Mouse (Mus musculus) kidney, embryonic 15.5 days (tissue): Measurements from ENCODE around the gene Cdc42ep5. TPM values are rescaled to one million over a fixed set of nuclear protein-coding genes. Genes with fewer than 3 reads are reported as not detected.

Experiments
- ATAC-seq: fragments of 200-750 bp; cut with Nextera tagmentation; replicated peaks from 2 replicates; pipeline ENCODE4 v1.8.0; 2017; ENCODE audit warnings: moderate TSS enrichment; ENCODE audit not compliant: low FRiP score
- H3K27ac ChIP-seq: fragments of 300-500 bp; sonication (generic); 2 replicates; pipeline ENCODE4 v1.5.1; 2015; ENCODE audit warnings: mild to moderate bottlenecking, inconsistent platforms
- H3K27me3 ChIP-seq: fragments of 300-500 bp; sonication (generic); 2 replicates; pipeline ENCODE4 v1.6.1; 2015; ENCODE audit warnings: inconsistent platforms
- H3K36me3 ChIP-seq: fragments of 300-500 bp; sonication (generic); 2 replicates; pipeline ENCODE4 v1.6.1; 2015; ENCODE audit warnings: inconsistent platforms
- H3K4me1 ChIP-seq: fragments of 300-500 bp; sonication (generic); 2 replicates; pipeline ENCODE4 v1.6.1; 2015; ENCODE audit warnings: inconsistent platforms
- H3K4me2 ChIP-seq: fragments of 300-500 bp; sonication (generic); 2 replicates; pipeline ENCODE4 v1.6.1; 2015; ENCODE audit warnings: moderate library complexity, mild to moderate bottlenecking, inconsistent platforms
- H3K4me3 ChIP-seq: fragments of 300-500 bp; sonication (generic); replicated peaks from 2 replicates; pipeline ENCODE4 v1.5.1; 2015; ENCODE audit warnings: mild to moderate bottlenecking, inconsistent platforms
- H3K9ac ChIP-seq: fragments of 300-500 bp; sonication (generic); 2 replicates; pipeline ENCODE4 v1.6.1; 2015; ENCODE audit warnings: mild to moderate bottlenecking, inconsistent platforms
- H3K9me3 ChIP-seq: fragments of 300-500 bp; sonication (generic); replicated peaks from 2 replicates; pipeline ENCODE4 v1.6.1; 2016; ENCODE audit warnings: inconsistent platforms
- WGBS: fragments of 180-500 bp; shearing (Covaris S2); methylation state at CpG from one replicate; pipeline ENCODE4 v1.1.7; 2015; ENCODE audit warnings: mixed read lengths; 5-methylcytosine and 5-hydroxymethylcytosine counted together
- polyA plus RNA-seq: library from polyadenylated mRNA; unstranded; fragments of >200 nt; fragmentation: Nextera tagmentation; extraction: Ambion mirVana; gene quantifications from 2 replicates; pipeline ENCODE4 v1.2.1, GENCODE M21; 2015

The Cdc42ep5 gene
- polyA plus RNA-seq, 1 experiment from 2014 or later: 34.7 TPM

DNA sequence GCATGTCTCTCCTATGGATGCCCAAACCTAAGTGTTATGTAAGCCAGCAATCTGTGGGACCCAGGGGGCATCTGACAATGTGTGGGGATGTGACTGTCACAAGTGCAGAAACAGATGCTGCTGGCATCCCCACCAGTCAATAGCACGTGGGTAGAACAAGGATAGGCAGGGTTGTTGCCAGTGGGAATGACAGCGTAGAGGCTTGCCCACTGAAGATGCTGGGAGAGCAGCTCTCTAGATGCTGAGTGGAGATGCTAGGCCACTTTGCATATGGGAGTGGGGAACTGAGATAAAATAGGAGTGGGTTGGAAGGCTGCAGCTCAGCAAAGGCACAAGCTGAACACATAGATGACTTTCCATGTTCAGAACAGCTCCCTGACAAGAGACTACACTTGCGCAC lies 32.1 kb downstream of the Cdc42ep5 start:
- Histone ChIP-seq H3K9ac (no peak overlapping the region), H3K27ac (no peak overlapping the region), H3K27me3 (no peaks in the 10 kb centered on the region), H3K9me3 (no peaks in the 10 kb centered on the region), H3K36me3 (no peaks in the 10 kb centered on the region), H3K4me1 (peaks cover 19% of the 10 kb centered on the region), H3K4me2 (no peak overlapping the region), H3K4me3 (no peak overlapping the region)
- no peak for ATAC-seq
- 93% methylated on average over 3 of the region's 3 CpGs for WGBS

DNA sequence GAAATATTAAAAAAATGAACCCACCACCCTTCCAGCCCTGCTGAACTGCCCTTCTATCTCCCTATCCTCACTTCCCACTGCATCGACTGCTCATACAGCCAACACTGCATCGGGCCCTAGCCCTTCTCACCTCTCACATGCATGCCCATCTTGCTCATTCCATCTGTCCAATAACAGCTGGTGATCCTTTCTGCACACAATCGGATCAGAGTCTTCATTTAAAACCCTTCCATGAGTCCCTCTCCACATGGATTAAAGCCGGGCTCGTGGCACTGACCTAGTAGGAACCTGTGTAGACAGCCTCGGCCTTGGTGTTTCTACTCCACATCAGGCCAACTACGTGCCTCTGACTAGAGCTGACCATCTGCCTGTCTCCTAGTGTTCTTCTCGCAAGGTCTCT lies 32.7 kb downstream of the Cdc42ep5 start:
- H3K27me3 ChIP-seq: no peaks in the 10 kb centered on the region
- H3K36me3 ChIP-seq: no peaks in the 10 kb centered on the region
- no peak overlapping the region for H3K4me2 ChIP-seq
- H3K9ac ChIP-seq: no peak overlapping the region
- 87% methylated on average over 8 of the region's 8 CpGs for WGBS
- peaks cover 18% of the 10 kb centered on the region for H3K4me1 ChIP-seq
- H3K9me3 ChIP-seq: no peaks in the 10 kb centered on the region
- H3K27ac ChIP-seq: no peak overlapping the region
- no peak overlapping the region for H3K4me3 ChIP-seq
- no peak for ATAC-seq

DNA sequence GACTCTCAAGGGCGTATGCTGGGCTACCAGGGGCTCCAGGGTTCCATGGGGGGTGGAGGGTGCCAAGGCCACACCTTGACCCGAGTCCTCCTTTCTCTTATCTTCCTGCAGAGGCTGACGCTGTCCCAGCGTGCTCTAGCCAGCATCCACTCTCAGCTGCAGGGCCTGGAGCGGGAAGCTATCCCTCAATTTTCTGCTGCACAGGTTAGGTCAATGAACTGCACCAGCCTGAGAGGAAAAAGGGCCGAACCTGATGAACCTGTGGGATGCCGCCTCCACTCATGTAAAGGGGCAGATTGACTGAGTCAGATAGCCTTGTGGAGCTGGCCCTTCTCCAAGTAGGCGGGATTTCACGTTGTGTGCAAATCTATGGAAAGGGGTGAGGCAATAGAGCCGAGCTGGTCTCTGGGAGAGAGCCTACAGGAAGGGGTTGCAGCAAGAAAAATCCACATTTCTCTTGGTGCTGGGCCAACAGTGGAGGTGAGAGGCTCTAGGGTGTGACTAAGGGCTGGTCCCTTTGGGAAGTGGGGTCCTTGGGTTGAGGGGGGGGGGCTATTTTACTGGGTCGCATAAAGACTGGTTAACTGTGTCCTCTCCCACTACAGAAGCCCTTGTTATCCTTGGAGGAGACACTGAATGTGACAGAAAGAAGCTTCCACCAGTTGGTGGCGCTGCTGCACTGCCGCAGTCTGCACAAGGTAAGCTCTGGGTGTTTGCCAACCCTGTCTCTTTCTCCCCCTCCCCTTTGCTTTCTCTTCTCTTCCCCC lies 33.8 kb downstream of the Cdc42ep5 start:
- Histone ChIP-seq H3K9me3 (no peaks in the 10 kb centered on the region), H3K27me3 (no peaks in the 10 kb centered on the region), H3K36me3 (no peaks in the 10 kb centered on the region), H3K4me3 (no peak overlapping the region), H3K4me2 (no peak overlapping the region), H3K9ac (no peak overlapping the region), H3K27ac (no peak overlapping the region), H3K4me1 (peaks cover 17% of the 10 kb centered on the region)
- WGBS: 39% methylated on average over 13 of the region's 13 CpGs
- ATAC-seq: peak; percentile 63

DNA sequence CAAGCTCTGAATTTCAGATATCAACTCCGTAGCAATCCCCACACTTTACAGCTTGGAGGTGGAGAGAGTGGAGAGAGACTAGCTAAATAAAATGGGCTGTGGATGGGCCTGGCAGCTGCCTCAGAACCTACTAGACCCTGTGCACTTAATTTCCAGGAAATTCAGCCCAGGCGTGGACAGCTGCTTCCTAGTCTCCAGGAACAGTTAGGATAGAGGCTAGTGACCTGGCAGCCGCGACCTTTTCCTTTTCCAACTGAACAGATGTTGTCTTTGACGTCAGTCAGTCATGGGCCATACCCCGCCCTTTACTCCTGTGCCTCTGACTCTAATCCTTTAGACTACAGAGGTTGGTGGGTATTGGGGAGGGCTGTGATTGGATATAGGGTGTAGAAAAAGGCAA lies 35.8 kb downstream of the Cdc42ep5 start:
- H3K4me1 ChIP-seq: peaks cover 18% of the 10 kb centered on the region
- no peaks in the 10 kb centered on the region for H3K9me3 ChIP-seq
- H3K27ac ChIP-seq: no peak overlapping the region
- H3K9ac ChIP-seq: no peak overlapping the region
- H3K4me2 ChIP-seq: no peak overlapping the region
- no peaks in the 10 kb centered on the region for H3K36me3 ChIP-seq
- H3K4me3 ChIP-seq: no peak overlapping the region
- no peak for ATAC-seq
- WGBS: 54% methylated on average over 6 of the region's 6 CpGs
- H3K27me3 ChIP-seq: 0 out of 2 replicates have a peak, but pooled peaks cover 3% of the 10 kb centered on the region

DNA sequence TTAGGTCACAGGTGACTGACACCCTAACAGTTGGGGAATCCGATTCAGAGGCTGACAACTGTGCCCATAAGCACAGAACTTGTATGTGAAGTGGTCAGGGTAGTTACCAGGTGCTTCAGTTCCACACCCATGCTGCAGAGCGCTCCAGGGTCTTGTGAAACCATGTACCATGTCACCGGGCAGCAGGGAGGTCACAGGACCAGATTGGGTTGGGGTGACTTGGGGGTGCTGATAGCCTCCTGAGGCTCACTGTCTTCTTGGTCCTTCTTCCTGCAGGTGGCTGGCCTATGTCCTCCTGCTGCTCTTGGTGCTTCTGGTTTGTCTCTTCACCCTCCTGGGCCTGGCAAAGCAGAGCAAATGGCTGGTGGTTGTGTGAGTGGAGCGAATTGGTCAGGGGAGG lies 36.8 kb downstream of the Cdc42ep5 start:
- Histone ChIP-seq H3K27me3 (0 out of 2 replicates have a peak, but pooled peaks cover 3% of the 10 kb centered on the region), H3K9me3 (no peaks in the 10 kb centered on the region), H3K27ac (no peak overlapping the region), H3K36me3 (no peaks in the 10 kb centered on the region), H3K9ac (no peak overlapping the region), H3K4me3 (no peak overlapping the region), H3K4me2 (no peak overlapping the region), H3K4me1 (peaks cover 18% of the 10 kb centered on the region)
- WGBS: 79% methylated on average over 4 of the region's 4 CpGs
- ATAC-seq: no peak

DNA sequence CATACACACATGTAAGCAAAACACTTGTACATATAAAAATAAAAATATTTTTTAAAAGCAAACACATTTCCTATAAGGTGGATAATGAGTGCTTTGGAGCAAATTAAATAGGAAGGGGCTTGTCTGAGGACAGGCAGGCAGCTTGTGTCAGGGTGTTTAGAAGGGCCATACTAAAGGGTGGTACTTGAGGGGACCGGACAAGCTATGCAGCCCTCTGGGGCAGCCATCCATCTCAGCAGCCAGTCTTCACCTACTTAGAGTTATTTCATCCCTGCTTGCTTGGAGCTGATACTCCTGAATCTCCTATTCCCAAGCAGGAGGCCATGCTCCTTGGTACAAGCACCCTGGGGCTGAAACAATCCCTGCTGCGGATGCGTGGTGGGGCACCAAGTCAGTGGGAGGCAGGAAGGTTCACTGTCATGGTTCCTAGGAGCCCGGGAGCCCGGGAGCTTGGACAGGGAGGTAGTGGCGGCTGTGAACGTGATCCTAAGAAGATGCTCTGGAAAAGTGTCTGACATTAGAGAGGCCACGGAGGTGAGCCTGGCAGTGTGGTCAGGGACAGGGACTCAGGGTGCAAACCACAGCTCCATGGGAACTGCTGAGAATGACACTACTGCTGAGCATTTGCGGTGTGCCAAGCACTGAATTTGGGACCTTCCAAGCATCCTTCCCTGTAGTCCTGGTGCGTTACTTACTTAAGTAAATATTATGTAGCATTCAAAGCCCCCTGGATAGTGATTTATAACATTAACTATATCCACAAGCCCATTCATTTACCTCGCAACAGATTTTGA lies 37.5 kb downstream of the Cdc42ep5 start:
- no peak for ATAC-seq
- Histone ChIP-seq H3K27ac (no peak overlapping the region), H3K36me3 (no peaks in the 10 kb centered on the region), H3K4me2 (no peak overlapping the region), H3K9ac (no peak overlapping the region), H3K4me3 (no peak overlapping the region), H3K27me3 (peaks cover 3% of the 10 kb centered on the region; the same call in 1 of the 2 replicates), H3K9me3 (no peaks in the 10 kb centered on the region), H3K4me1 (peaks cover 18% of the 10 kb centered on the region)
- 86% methylated on average over 11 of the region's 11 CpGs for WGBS

DNA sequence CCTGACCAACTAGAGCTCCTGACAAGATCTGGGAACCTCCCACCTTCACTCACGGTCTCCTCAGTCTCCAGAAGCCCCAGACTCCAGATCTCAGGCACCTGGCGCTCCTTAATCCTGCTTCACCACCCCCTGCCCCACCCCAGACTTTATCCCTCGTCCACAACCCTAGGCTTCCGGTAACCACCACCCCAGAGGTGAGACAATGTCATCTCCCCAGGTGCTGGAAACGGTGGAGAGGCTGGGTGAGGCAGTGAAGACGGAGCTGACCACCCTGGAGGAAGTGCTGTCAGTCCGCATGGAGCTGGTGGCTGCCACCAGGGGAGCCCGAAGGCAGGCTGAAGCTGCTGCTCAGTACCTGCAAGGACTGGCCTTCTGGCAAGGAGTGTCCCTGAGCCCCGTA lies 39.4 kb downstream of the Cdc42ep5 start:
- H3K4me3 ChIP-seq: no peak overlapping the region
- no peaks in the 10 kb centered on the region for H3K36me3 ChIP-seq
- H3K27me3 ChIP-seq: peaks cover 17% of the 10 kb centered on the region
- no peaks in the 10 kb centered on the region for H3K9me3 ChIP-seq
- ATAC-seq: no peak
- peaks cover 13% of the 10 kb centered on the region for H3K4me1 ChIP-seq
- 32% methylated on average over 9 of the region's 9 CpGs for WGBS
- H3K27ac ChIP-seq: no peak overlapping the region
- H3K9ac ChIP-seq: no peak overlapping the region
- H3K4me2 ChIP-seq: no peak overlapping the region

DNA sequence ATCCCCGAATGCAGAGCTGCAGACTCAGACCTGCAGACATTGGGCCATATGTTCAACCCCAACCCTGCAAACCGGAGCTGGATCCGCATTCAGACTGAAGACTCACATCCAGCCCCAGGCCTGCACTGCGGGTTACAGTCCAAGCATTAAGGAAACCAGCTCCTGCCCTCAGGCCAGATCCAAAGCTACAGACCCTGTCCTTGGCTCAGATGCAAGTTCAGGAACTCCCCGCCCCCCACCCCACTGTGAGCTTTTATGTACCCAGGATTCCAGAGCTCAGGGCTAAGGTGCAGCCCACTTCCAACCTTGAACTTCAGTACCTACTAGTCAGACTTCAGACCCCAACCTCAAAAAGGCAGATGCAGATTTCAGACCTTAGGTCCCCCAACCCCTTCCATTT lies 39.8 kb downstream of the Cdc42ep5 start:
- Histone ChIP-seq H3K36me3 (no peaks in the 10 kb centered on the region), H3K27ac (no peak overlapping the region), H3K9me3 (no peaks in the 10 kb centered on the region), H3K9ac (no peak overlapping the region), H3K4me2 (peak overlapping the region; percentile 41; the same call in 1 of the 2 replicates), H3K27me3 (peaks cover 22% of the 10 kb centered on the region), H3K4me1 (peaks cover 15% of the 10 kb centered on the region), H3K4me3 (no peak overlapping the region)
- no peak for ATAC-seq
- 18% methylated on average over 5 of the region's 5 CpGs for WGBS

DNA sequence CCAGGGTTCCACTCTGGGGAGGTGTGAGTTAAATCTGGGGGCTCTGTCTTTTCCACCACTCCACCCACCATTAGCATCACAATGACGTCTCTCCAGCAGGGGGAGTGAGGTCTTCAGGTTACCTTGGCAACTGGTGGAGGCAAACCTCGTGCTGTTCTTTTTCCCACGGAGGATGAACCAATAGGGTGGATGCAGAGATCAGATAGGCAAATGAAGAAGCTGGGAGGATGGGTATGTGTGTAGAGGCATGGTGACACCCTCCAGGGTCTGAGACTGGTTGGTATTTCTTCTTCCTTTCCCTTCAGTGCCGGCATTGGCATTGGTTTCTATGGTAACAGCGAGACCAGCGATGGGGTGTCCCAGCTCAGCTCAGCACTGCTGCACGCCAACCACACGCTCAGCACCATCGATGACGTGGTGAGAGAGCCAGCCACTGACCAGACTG lies 40.3 kb downstream of the Cdc42ep5 start:
- H3K4me3 ChIP-seq: no peak overlapping the region
- peak overlapping the region; percentile 41 for H3K4me2 ChIP-seq
- H3K36me3 ChIP-seq: no peaks in the 10 kb centered on the region
- no peak overlapping the region for H3K27ac ChIP-seq
- H3K4me1 ChIP-seq: peaks cover 20% of the 10 kb centered on the region
- whole genome bisulfite sequencing: under 1% methylated on average over 10 of the region's 10 CpGs
- H3K27me3 ChIP-seq: peaks cover 27% of the 10 kb centered on the region
- H3K9me3 ChIP-seq: no peaks in the 10 kb centered on the region
- peak; percentile 34 for ATAC-seq
- no peak overlapping the region for H3K9ac ChIP-seq

DNA sequence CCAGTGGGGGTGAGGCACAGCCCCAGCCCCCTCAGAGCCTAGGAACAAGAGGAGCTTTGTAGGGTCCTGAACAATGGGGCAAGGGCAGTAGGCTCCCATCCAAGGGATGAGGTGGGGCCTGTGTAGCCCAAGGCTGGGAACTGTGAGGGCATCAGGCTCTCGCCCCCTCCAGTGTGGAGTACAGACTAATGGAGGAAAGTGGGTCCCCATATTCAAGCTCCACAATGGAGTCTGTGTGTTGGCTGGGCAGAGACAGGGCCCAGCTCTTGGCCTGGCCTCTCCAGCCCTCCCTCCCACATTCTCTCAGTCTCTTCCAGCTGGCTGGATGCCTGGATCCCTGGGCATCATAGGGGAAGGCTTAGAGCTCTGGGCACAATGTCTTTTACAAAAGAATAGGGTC lies 40.9 kb downstream of the Cdc42ep5 start:
- Histone ChIP-seq H3K4me2 (no peak overlapping the region), H3K4me1 (peaks cover 23% of the 10 kb centered on the region), H3K4me3 (no peak overlapping the region), H3K27me3 (peaks cover 33% of the 10 kb centered on the region), H3K27ac (no peak overlapping the region), H3K36me3 (no peaks in the 10 kb centered on the region), H3K9me3 (no peaks in the 10 kb centered on the region), H3K9ac (no peak overlapping the region)
- 35% methylated on average over 1 of the region's 1 CpGs for WGBS
- no peak; the same call in 1 of the 2 replicates for ATAC-seq

DNA sequence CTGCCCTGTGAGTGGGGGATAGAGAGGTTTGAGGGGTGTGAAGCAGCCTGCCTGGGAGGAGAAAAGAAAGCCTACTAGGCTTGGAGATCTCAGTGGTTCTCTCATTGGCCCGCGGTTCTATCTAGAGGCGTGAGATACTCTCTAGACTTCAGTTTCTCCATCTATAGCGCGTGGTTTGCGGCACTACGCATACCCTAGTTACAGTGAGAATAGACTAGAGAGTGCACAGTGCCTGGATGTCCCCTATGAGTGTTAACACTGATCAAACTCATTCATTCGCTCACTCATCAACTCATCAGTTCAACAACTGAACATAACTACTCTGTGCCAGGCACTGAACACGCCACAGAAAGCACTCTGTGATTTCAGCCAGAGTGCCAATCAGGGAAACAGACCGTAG lies 41.9 kb downstream of the Cdc42ep5 start:
- Histone ChIP-seq H3K4me1 (peaks cover 23% of the 10 kb centered on the region), H3K27me3 (peaks cover 40% of the 10 kb centered on the region), H3K4me2 (no peak overlapping the region), H3K27ac (no peak overlapping the region), H3K9me3 (no peaks in the 10 kb centered on the region), H3K36me3 (no peaks in the 10 kb centered on the region), H3K9ac (no peak overlapping the region), H3K4me3 (no peak overlapping the region)
- WGBS: 87% methylated on average over 10 of the region's 10 CpGs
- ATAC-seq: no peak

DNA sequence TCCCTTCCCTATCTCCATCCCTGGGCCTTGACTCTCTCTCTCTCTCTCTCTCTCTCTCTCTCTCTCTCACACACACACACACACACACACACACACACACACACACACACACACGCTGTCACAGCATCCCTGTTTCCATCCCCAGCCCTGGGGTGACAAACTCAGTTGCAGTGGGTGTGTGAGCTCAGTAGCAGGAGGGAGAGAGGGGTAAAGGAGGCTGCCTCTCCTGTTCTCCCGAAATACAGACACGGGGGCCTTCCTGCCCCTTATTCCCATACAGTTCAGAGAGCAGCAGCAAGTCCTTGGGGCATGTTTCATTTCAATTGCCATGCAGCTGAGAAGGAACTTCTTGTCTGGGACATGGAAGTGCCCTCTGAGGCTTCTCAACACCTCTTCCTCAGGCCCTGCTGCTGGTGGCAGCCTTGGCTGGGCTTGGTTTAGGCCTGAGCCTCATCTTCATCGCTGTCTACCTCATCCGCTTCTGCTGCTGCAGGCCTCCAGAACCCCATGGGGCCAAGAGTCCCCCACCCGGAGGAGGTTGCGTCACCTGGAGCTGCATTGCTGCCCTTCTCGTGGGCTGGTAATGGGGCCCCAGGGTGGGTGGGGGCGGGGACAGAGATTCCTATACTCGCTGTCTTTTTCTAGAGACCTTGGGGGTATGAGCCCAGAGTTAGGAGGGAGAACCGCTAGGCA lies 42.4 kb downstream of the Cdc42ep5 start:
- no peak for ATAC-seq

More for the DNA sequence above, 42.4 kb downstream of the Cdc42ep5 start:
- Histone ChIP-seq H3K36me3 (no peaks in the 10 kb centered on the region), H3K9ac (no peak overlapping the region), H3K27ac (no peak overlapping the region), H3K4me1 (peaks cover 23% of the 10 kb centered on the region), H3K9me3 (no peaks in the 10 kb centered on the region), H3K4me3 (no peak overlapping the region), H3K27me3 (peaks cover 40% of the 10 kb centered on the region), H3K4me2 (no peak overlapping the region)
- WGBS: 51% methylated on average over 11 of the region's 11 CpGs
